Mouse (Mus musculus) cerebellum, adult 11-12 months (tissue): ENCODE results near the gene Rhox3g.
"Not testable (repeated sequence)": the region's sequence is repeated elsewhere in the genome, so short reads cannot be mapped to it uniquely, and the experiment has no call there.

Source experiments
- DNase-seq: peaks from one replicate; pipeline ENCODE4 v3.0.0; 2022

Rhox3g gene

GRCm38 (mm10) chrX:37628512-37628911, at the start of gene Rhox3g:
Gene Rhox3g (minus strand): TSS chrX:37628612.
- DNase-seq = not testable (repeated sequence)

GRCm38 (mm10) chrX:37673177-37673576, 44.8 kb upstream of the Rhox3g start, which contains the start of gene Rhox2h:
Gene Rhox2h (minus strand): TSS chrX:37673277.
- DNase-seq = not testable (repeated sequence)

GRCm38 (mm10) chrX:37668664-37669063, 40.3 kb upstream of the Rhox3g start, which contains the start of gene Rhox3h:
Gene Rhox3h (minus strand): TSS chrX:37668764.
- DNase-seq = not testable (repeated sequence)

- DNase-seq = not testable (repeated sequence)
Observed at GRCm38 (mm10) chrX:37651227-37651626, 22.8 kb upstream of the Rhox3g start, which contains the start of gene Rhox4g. Gene Rhox4g (minus strand): TSS chrX:37651327.

- DNase-seq = not testable (repeated sequence)
Observed at GRCm38 (mm10) chrX:37643370-37643769, 15.0 kb upstream of the Rhox3g start, which contains the start of gene Rhox2g. Gene Rhox2g (minus strand): TSS chrX:37643470.

GRCm38 (mm10) chrX:37607604-37608003, 20.8 kb downstream of the Rhox3g start, which contains the start of gene Rhox4f:
Gene Rhox4f (minus strand): TSS chrX:37607704.
- DNase-seq = not testable (repeated sequence)

GRCm38 (mm10) chrX:37580692-37581091, 47.7 kb downstream of the Rhox3g start, which contains the start of gene Rhox3f:
Gene Rhox3f (plus strand): TSS chrX:37580992.
- DNase-seq = not testable (repeated sequence)
